Mouse (Mus musculus) bone marrow, adult 2 months (tissue): ENCODE data around the gene Tcea2.

ENCODE experiments used
- CTCF ChIP-seq: fragments of 200-500 bp; IDR thresholded peaks from 2 replicates; pipeline ENCODE4 v1.5.1; 2011; ENCODE audit warnings: low read length, control low read depth; ENCODE audit not compliant: control insufficient read depth, insufficient read depth
- POLR2A ChIP-seq: fragments of 200-500 bp; IDR thresholded peaks from 2 replicates; pipeline ENCODE4 v1.6.1; 2011; ENCODE audit warnings: low read depth, mild to moderate bottlenecking, control low read depth, low read length, borderline replicate concordance; ENCODE audit not compliant: control insufficient read depth

DNA sequence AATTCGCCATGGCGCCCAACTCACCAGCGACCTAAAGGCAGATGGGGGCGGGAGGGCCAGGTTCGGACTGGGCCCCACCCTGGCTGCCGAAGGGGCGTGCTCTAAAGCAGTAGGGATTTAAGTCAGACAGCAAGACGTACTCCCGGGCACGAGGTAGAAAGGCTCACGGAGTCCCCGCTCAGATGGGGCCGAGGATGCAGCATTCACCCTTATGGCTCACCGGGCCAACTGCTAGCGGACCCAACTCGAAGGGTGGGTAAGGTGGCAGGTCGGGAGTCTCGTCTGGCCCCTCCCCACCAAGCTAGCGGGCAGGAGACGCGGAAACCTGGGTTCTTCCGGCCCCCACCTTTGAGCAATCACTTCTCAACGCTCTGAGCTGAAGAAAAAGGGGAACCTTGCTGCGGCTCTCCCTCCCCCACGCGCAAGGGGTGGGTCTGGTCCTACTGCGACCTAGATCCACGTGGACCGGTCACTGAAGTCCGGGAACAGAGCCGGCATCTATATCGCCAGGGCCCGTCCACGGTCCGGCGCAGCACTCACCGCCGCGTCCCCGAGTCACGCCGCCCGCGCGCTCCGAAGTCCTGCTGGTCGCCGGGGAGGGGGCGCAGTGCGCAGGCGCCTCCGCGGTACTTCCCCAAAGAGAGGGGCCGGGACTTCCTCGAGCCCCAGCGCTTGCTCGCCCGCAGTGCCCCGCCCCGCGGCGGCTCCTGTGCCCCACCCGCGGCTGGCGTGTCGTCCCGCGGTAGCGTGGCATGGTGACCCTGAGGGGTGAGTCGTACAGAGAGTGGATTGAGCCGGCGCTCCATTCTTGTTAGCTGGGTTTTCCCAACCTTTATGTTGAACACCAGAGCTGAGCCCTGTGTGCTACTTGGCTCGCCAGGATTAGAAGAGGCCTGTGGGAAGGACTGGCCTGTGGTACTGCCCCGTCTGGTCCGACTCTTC, 13.5 kb downstream of the Tcea2 start, which contains the start of gene Rgs19:
- TF ChIP-seq CTCF, result no peak
- TF ChIP-seq POLR2A, result peak; percentile 83; the same call in 1 of the 2 replicates
